Mouse (Mus musculus) layer of hippocampus, postnatal 36 days (tissue): ENCODE results near the gene Iqgap1. TPM values are rescaled to one million over a fixed set of nuclear protein-coding genes. Genes with fewer than 3 reads are reported as not detected.

Source experiments
- total RNA-seq, 2 experiments: library from RNA; stranded (reverse); gene quantifications; 2 replicates each; pipeline ENCODE4 v1.2.3; 2021

The Iqgap1 gene
- total RNA-seq, 2 experiments from 2014 or later = 19.5 to 23.9 TPM

Other genes starting within 250 kb of the Iqgap1 start
- 10 to 100 TPM; 18.3 to 22.2 TPM for gene Crtc3, start 137.1 kb downstream of the Iqgap1 start, total RNA-seq
- gene Zscan2, start 34.9 kb upstream of the Iqgap1 start, total RNA-seq = 10 to 100 TPM; 12.9 to 13.2 TPM
- gene Wdr73, start 75.3 kb upstream of the Iqgap1 start, total RNA-seq = 10 to 100 TPM; 24.5 to 28.7 TPM
- gene Nmb, start 79.1 kb upstream of the Iqgap1 start, total RNA-seq = 10 to 100 TPM in 1 of 2 experiments, 1 to 10 TPM in 1; 9.9 to 11.0 TPM
- 10 to 100 TPM; 52.5 to 59.6 TPM for gene Sec11a, start 121.8 kb upstream of the Iqgap1 start, total RNA-seq
- gene Zfp592, start 167.7 kb upstream of the Iqgap1 start, total RNA-seq = 10 to 100 TPM; 19.3 to 26.4 TPM
- gene Alpk3, start 231.6 kb upstream of the Iqgap1 start, total RNA-seq = under 1 TPM; 0.46 to 0.62 TPM